35 mouse cellular contexts compared by ENCODE assay signal in the genomic region with DNA sequence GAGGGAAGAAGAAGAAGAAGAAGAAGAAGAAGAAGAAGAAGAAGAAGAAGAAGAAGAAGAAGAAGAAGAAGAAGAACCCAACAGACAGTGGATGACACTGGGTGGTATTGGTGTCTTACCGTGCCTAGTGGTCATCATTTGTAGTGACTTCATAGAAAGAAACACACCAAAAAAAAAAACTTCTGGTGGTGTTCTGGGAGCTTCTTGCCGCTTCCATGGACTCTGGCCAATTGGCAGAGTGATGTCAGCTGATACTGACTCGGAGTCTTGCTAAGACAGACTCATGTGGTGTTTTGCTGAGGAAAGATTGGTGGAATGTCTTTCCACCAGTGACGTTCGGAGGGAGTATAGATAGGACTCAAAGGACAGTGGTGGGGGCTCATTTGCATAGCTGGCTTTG.
"Had no signal": no experiment of that assay in that cellular context is flagged by ENCODE, and none has a peak within 500 bp of the region (broad histone marks: within the 10 kb centered on the region; RNA-seq: fewer than 3 reads in every experiment).

No protein-coding gene starts in this region.

- H3K9ac ChIP-seq: heart, embryonic 12.5 days; heart, embryonic 13.5 days; heart, embryonic 15.5 days; hindbrain, embryonic 12.5 days; hindbrain, embryonic 13.5 days; hindbrain, embryonic 14.5 days; hindbrain, embryonic 15.5 days; intestine, embryonic 15.5 days; kidney, embryonic 15.5 days had no signal

- H3K36me3 ChIP-seq: heart, embryonic 10.5 days; heart, embryonic 12.5 days; heart, embryonic 13.5 days; heart, embryonic 15.5 days; hindbrain, embryonic 10.5 days; hindbrain, embryonic 12.5 days; hindbrain, embryonic 13.5 days; hindbrain, embryonic 15.5 days; intestine, embryonic 15.5 days; kidney, embryonic 15.5 days had no signal

- H3K4me1 ChIP-seq: heart, embryonic 10.5 days; heart, embryonic 12.5 days; heart, embryonic 13.5 days; heart, embryonic 15.5 days; hindbrain, embryonic 10.5 days; hindbrain, embryonic 12.5 days; hindbrain, embryonic 13.5 days; hindbrain, embryonic 15.5 days; intestine, embryonic 15.5 days; kidney, embryonic 15.5 days had no signal

- H3K9me3 ChIP-seq: heart, embryonic 10.5 days; heart, embryonic 12.5 days; heart, embryonic 13.5 days; heart, embryonic 15.5 days; hindbrain, embryonic 10.5 days; hindbrain, embryonic 12.5 days; hindbrain, embryonic 13.5 days; hindbrain, embryonic 15.5 days; intestine, embryonic 15.5 days; kidney, embryonic 15.5 days had no signal

- DNase-seq: heart, postnatal 10 days; heart, postnatal 14 days; heart, postnatal 36 days; heart, postnatal 4 days; kidney, adult 11 months; kidney, adult 18-20 months; kidney, adult 2 months; kidney, adult 8-10 months; kidney, adult 9 months; kidney, postnatal 10 days; kidney, postnatal 14 days; kidney, postnatal 25 days; kidney, postnatal 36 days; kidney, postnatal 4 days; layer of hippocampus, adult 9-11 months; layer of hippocampus, postnatal 36 days had no signal

- H3K27ac ChIP-seq: heart, embryonic 10.5 days; heart, embryonic 13.5 days; heart, embryonic 15.5 days; hindbrain, embryonic 10.5 days; hindbrain, embryonic 12.5 days; hindbrain, embryonic 13.5 days; hindbrain, embryonic 14.5 days; hindbrain, embryonic 15.5 days; hindbrain, postnatal 0 days; intestine, embryonic 15.5 days; kidney, embryonic 15.5 days; kidney, postnatal 0 days; layer of hippocampus, adult 2 months had no signal

- H3K4me3 ChIP-seq: heart, embryonic 10.5 days; heart, embryonic 12.5 days; heart, embryonic 13.5 days; heart, embryonic 15.5 days; hindbrain, embryonic 10.5 days; hindbrain, embryonic 12.5 days; hindbrain, embryonic 13.5 days; hindbrain, embryonic 15.5 days; intestine, embryonic 15.5 days; kidney, embryonic 15.5 days; layer of hippocampus, adult 2 months had no signal

- H3K4me2 ChIP-seq: heart, embryonic 11.5 days; heart, embryonic 12.5 days; heart, embryonic 13.5 days; heart, embryonic 15.5 days; hindbrain, embryonic 12.5 days; hindbrain, embryonic 13.5 days; hindbrain, embryonic 14.5 days; hindbrain, embryonic 15.5 days; intestine, embryonic 15.5 days; kidney, embryonic 15.5 days had no signal

- H3K27me3 ChIP-seq: heart, embryonic 12.5 days; heart, embryonic 13.5 days; heart, embryonic 15.5 days; hindbrain, embryonic 12.5 days; hindbrain, embryonic 13.5 days; hindbrain, embryonic 15.5 days; intestine, embryonic 15.5 days; kidney, embryonic 15.5 days had no signal

- ATAC-seq: hindbrain, embryonic 16.5 days; hindbrain, postnatal 0 days; inflammation-experienced regulatory T-cells, adult 6 months; intestine, embryonic 15.5 days; intestine, embryonic 16.5 days; intestine, postnatal 0 days had no signal
